Mouse (Mus musculus) spleen, postnatal 36 days (tissue): ENCODE data around the gene Prdm1.

Source experiments
- DNase-seq, 2 experiments: peaks; one replicate each; pipeline ENCODE4 v3.0.0; 2022; ENCODE audit warnings: low spot score in 2 of 2, mixed read lengths in 1 of 2

Gene Prdm1

GRCm38 (mm10) chr10:44420211-44420610 lies 108.1 kb downstream of the Prdm1 start:
- DNase-seq, result no peak

DNA sequence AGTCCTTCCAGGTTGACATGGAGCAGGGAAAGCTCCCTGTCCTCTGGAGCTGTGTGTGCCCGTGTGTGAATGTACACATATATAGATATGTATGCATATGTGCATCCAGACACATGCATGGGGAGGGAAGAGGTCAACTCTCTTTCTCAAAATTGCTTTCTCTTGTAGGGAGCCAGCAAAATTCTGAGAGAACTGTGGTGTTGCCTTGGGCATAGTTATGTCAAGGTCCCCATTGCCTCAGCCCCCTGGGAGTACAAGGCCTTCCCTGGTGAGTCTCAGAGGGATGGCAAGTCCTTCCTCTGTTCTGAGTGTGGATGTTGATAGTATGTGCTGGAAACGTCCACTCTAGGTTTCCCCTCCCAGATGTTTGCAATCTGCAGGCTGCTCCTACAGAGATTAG lies 109.4 kb downstream of the Prdm1 start:
- no peak for DNase-seq

GRCm38 (mm10) chr10:44415576-44415975 lies 112.7 kb downstream of the Prdm1 start:
- no peak for DNase-seq

DNA sequence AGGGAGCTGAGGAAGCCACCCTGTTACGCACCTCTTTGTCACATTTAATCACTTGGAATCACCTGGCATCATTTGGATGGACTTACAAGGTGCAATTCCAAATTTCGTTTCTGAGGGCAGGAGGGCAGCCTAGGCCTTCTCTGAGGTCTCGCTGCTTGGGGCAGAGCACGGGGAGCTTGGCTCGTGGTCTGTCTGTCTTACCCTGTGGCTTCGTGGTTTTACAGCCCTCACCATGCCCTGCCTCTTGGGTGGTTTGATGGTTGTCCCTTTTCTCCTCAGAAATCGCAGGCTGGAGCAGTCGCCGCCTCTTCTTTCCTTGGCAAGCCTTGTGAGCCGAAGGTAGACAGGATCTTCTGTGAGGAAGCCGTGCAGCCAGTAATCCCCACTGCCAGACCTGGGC lies 118.3 kb downstream of the Prdm1 start:
- DNase-seq, result no peak

DNA sequence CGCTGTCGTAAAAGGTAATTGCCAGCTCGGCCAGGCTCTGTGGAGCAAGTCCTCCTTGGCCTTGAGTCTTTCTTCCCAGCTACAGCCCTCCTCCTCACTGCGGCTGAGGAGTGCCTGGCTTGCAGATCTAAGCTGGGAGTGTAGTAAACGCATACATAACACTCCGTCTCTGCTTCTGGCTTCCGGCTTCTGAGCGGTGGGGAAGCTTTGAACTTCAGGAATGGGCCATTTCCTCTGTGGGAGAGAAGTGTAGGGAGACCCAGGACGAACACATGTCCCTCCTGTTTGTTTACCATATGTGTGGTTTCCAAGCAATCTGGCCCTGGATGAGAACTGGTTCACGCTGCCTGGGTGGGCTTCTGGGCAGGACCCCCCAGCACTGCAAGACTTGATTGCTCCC lies 119.2 kb downstream of the Prdm1 start:
- DNase-seq, result no peak

GRCm38 (mm10) chr10:44403415-44403814 lies 124.9 kb downstream of the Prdm1 start:
- DNase-seq, result no peak

GRCm38 (mm10) chr10:44401600-44401999 lies 126.7 kb downstream of the Prdm1 start:
- no peak for DNase-seq

GRCm38 (mm10) chr10:44400602-44401001 lies 127.7 kb downstream of the Prdm1 start:
- DNase-seq, result no peak

- no peak for DNase-seq
These were observed 128.2 kb downstream of the Prdm1 start for GRCm38 (mm10) chr10:44400119-44400518.

DNA sequence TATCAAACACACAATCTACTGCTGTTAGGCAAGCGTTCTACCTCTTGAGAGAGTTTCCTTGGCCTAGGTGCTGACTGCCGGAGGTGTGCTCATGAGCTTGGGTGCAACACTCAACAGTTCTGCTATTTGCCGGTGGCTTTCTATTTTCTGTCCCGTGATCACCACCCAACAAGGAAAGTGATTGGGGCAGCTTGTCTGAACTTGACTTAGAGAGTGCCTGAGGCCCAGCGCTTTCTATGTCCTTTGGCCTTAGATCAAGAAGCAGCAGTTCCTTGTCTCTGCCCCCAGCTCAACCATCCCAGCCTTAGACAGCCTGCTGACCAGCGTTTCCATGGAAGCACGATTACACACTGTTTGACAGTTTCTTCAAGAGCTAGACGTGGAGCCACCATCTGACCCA lies 135.4 kb downstream of the Prdm1 start:
- DNase-seq, result no peak

DNA sequence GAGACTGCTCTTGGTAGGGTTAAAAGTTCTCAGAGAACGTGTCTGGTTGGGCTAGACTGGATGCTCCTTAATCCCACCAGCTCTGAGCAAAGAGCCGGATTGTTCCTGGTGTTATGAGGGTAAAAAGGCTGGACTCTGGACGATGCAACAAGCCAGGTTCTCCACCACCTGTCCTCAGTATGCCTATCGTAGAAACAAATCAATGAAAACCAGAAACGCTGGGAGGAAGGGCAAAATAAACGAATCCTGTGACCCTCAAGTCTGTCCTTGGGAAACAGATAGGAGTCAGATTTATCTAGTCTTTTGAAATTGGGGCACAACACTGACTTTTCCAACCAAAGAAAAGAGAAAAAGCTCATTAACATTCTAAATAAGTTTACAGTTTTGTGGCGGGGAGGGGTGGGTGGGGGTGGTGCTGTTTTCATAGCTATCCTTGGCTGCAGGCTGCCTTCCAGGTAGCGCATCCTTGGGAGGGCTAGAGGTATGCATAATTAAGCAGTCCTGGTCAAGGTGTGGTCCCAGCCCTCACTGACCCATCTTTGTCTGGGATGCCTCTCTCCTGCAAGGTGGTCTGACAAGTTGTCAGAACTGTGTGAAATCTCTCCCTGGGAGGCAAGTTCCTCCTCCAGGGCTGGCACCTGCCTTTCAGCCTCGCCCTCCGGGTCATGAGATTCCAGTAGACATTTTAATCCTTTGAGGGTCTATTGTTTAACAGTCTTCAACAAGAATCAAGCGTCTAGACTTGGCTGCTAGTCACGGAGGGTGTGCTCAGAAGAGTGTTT lies 136.6 kb downstream of the Prdm1 start:
- DNase-seq, result no peak

- DNase-seq, result no peak
These were observed 138.0 kb downstream of the Prdm1 start for GRCm38 (mm10) chr10:44390286-44390685.

- DNase-seq, result no peak
These were observed 139.5 kb downstream of the Prdm1 start for GRCm38 (mm10) chr10:44388706-44389233.
